Mouse (Mus musculus) WW6 (cell line): ENCODE results near the gene Cct2.
"Not testable (repeated sequence)": the region's sequence is repeated elsewhere in the genome, so short reads cannot be mapped to it uniquely, and the experiment has no call there.

Experiments
- DNase-seq: peaks from one replicate; pipeline ENCODE4 v3.0.0-alpha.2; 2013; ENCODE audit warnings: low read depth, low spot score

The Cct2 gene

GRCm38 (mm10) chr10:117049961-117050597 lies 13.5 kb downstream of the Cct2 start:
- DNase-seq = no peak

GRCm38 (mm10) chr10:117049253-117049652 lies 14.4 kb downstream of the Cct2 start:
- DNase-seq = no peak

DNA sequence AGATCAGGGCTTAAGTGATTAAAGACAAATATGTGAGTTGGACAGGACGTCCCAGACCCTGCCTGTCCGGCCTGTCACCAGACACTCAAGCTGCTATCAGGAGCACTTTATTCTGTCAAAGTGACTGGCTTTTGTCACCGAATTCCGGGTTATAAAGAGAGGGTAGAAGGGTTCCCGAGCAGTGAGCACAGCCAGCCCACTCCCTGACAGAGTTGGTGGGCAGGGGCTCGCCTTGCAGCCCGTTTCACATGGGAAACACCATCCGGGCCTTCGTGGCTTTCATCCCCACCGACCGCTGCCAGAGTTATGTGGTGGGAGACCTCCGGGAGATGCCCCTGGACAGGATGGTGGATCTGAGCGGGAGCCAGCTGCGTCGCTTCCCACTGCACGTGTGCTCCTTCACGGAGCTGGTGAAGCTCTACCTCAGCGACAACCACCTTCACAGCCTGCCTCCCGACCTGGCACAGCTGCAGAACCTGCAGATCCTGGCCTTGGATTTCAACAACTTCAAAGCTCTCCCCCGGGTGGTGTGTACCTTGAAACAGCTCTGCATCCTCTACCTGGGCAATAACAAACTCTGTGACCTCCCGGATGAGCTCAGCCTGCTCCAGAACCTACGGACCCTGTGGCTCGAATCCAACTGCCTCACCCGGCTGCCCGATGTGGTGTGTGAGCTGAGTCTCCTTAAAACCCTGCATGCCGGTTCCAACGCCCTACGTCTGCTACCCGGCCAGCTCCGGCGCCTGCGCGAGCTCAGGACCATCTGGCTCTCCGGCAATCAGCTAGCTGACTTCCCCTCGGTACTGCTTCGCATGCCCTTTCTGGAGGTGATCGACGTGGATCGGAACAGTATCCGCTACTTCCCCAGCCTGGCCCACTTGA lies 18.2 kb downstream of the Cct2 start, which contains the start of gene Lrrc10:
Lrrc10 (plus strand) TSS at position 167 of the 882 bp plus-strand sequence.
- DNase-seq = no peak

DNA sequence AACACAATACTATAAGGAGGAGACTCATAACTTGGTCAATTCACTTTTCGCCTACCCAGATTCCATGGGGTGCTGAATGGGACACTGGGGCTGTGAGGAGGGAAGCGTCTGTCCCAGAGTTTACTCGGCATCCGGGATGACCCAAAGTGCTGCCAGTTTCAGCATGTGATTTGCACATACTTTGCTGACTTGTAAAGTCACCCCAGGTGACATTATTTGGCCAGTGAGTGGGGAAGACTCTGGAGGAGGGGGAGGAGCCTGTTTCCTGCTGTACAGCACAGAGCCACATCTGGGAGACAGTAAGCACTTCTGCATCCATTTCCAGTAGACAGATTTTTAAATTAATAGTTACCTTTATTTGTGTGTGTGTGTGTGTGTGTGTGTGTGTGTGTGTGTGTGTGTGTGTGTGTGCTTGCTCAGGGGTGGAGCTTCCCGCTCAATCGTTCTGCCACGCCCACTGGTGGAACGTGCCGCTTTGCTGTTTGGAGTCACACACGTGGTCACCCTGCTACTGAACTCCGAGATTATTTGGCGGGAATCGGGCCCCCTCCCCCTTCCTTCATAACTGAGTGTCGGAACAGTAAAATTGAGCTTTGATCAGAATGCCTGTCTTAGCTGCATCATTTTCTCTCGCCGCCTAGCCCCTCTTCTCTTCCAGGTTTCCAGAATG lies 20.0 kb downstream of the Cct2 start:
- not testable (repeated sequence) for DNase-seq

GRCm38 (mm10) chr10:117042295-117042694 lies 21.3 kb downstream of the Cct2 start:
- no peak for DNase-seq

DNA sequence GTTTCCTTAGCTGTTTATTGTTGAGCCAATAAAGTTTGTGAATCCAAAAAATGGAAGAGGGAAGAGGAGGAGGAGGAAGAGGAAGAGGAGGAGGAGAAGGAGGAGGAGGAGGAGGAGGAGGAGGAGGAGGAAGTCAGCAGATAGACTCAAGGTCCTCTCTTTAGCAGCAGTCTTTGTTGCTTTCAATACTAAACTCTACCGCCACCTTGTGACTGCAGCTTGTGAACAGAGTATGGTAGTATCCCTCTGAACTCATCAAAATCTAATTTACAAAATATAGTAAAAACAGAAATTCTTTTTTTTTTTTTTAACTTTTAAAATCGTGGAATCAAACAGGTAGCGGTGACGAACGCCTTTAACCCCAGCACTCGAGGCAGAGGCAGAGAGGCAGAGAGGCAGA lies 23.3 kb downstream of the Cct2 start:
- DNase-seq = no peak

DNA sequence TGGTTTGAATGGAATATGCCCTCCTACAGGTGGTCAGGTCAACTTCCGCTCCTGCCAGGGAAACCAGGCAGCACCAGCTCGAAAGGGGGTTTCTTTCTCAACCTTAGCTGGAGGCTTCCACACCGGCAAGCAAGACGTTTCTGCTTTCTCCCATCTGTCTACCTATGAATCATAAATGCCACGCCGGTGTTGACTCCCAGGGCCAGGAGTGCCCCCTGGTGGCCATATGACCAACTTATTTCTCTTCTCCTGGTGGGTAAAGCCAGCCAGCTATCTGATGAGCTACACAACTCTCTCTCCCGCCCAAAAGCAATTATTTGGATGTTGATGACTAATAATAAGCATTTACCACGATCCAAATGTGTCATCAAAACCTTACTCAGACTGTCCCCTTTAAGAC lies 29.8 kb downstream of the Cct2 start:
- peak; percentile 43 for DNase-seq

GRCm38 (mm10) chr10:117031160-117031559 lies 32.5 kb downstream of the Cct2 start:
- no peak for DNase-seq

GRCm38 (mm10) chr10:117026176-117026575 lies 37.4 kb downstream of the Cct2 start:
- DNase-seq = no peak

DNA sequence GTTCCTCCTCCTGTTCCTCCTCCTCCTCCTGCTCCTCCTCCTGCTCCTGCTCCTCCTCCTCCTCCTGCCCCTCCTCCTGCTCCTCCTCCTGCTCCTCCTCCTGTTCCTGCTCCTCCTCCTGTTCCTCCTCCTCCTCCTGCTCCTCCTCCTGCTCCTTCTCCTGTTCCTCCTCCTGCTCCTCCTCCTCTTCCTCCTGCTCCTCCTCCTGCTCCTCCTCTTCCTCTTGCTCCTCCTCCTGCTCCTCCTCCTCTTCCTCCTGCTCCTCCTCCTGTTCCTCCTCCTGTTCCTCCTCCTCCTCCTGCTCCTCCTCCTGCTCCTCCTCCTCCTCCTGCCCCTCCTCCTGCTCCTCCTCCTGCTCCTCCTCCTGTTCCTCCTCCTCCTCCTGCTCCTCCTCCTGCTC lies 37.8 kb downstream of the Cct2 start:
- not testable (repeated sequence) for DNase-seq

DNA sequence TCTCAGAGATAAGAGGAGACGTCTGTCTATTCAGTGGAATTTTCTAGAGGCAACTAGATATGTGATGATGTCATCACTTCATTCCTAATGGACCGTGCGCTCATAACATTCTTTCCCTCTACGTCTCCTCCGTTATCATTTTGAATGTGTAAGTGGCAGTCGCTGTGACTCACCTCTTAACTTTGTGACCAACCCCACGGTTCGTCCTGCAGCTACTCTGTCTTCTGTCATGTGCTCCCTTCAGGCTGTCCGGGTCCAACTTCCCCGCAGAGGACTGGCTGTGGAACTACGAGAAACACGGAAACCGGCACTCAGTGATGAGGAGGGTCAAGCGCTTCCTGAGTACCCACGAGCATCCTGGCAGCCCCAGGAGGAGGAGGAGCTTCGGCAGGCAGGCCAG lies 39.9 kb downstream of the Cct2 start:
- DNase-seq = no peak

GRCm38 (mm10) chr10:117021020-117021754 lies 42.4 kb downstream of the Cct2 start:
- no peak for DNase-seq

DNA sequence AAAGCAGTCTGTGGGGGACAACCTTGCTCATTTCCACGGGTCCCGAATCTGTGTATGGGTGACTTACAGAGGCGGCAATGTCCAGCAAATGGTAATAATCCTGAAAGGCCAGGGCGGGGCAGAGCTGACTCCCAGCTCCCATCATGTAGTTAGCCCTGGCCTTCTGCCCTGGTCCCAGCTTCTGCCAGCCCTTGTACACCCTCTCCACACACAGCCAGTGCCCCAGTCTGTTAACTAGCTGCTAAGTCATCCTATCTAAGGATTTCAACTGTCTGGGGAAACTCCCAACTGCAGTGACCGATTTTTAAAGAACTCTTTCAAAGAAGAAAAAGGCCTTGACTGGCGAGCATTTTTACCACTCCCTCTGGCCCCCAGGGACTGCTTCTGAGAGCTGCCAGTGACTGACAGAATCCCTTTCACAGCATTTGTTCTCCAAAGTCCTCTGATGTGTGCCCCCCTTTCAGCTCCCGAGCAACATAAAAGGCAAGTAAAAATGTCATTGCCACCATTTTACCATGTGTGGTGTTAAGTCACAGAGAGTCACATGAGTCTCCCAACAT lies 45.3 kb downstream of the Cct2 start:
- DNase-seq = no peak

- no peak for DNase-seq
These were observed 49.0 kb downstream of the Cct2 start for GRCm38 (mm10) chr10:117014565-117014964.

- no peak for DNase-seq
These were observed 49.8 kb downstream of the Cct2 start for GRCm38 (mm10) chr10:117013689-117014390.

DNA sequence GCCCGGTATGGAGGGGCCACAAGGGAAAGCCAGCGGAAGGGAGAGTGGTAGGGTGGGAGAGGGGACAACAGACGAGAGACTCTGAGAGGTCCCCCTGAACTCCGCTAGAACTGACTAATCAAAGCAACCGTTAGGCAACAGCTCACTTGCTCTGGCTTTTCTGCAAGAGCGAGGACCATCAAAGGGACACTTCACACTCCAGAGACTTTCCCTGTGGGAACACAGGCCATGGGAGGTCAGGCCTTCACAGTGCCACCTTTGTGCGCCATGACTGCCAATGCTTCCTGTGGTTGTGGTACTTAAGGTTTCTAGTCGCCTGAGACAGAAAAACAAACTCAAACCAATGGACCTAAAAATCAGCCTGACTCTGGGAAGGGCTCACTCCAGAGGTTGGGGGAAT lies 52.6 kb downstream of the Cct2 start:
- DNase-seq = no peak

DNA sequence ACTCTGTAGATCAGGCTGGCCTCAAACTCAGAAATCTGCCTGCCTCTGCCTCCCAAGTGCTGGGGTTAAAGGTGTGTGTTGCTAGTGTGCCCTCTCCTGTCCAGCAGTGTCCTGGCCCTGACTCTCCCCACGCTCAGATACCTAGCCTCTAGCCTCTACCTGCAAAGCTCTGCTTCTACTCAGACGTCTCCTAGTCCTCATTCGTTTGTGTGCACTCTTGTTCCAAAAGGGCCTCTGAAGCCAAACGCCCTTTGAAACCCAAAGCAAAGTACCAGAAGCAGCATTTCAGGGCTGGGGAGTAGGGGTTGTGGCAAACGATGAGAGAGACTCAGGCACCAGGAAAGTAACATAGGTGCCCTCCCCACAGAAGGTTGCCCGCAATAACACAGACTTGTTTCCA lies 53.9 kb downstream of the Cct2 start:
- DNase-seq = no peak

DNA sequence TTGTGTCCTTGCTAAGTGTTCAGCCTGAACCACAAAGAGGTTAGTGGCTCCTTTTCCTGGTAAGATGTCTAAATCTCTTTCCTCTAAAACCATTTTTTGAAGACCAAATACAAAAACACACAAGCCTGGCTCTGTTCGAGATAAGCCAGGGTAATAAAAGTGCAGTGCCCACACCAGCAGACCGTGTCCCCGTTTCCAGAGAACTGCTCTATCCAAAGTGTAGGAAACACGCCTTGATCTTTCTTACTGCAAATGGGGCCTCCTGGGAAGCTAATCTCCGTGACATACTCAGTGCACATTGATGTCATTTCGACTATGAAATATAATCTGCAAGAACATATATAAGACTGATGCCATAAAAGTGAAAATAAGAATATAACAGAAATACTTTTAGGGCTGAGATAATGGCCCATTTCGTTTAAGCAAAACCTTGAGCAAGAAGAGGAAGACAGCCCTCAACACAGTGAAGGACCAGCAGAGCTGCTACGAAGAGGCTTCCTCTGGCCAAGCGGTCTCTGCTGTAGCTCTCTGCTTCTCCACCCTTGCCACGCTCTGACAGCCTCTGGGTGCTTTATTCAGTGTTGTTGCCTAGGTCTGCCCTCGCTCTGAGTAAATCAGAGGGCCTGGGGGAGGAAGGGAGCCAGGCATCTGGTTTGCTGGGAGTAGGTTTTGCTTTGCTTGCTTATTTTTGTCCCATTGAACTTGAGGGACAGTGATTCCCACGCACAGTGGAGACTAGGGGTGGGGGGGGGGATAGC lies 57.7 kb downstream of the Cct2 start:
- no peak for DNase-seq

GRCm38 (mm10) chr10:117004695-117005094 lies 58.9 kb downstream of the Cct2 start:
- DNase-seq = no peak
